Mouse (Mus musculus): ENCODE data around the gene Stpg3.

The Stpg3 gene

DNA sequence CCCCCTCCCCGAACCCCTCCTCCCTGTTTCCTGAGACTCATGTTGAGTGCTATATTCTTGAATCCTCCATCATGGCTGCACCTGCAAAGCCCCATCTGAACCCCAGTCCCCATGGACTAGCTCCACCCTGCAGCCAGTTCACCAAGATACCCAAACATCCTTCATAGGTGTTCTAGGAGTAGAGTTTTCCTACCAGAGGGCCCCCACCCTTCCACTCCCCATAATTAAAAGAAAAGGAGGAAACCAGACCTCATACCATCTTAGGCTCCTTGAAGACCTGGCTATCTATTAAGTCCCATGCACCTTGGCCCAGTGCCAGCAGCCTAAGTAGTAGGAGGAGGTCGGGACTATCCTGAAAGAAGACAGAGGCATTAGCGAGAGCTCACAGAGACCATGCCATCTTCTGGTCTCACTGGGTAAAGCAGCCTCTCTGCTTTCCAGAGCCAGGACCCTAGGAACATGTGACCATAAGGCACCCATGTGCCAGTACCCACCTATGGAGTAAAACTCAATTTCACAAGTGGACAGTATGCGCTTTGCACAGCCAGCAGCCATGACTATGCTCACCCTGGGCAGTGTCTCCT is 10.7 kb downstream of the Stpg3 start:
- DNase-seq (ENCODE audit: low spot score): no peak

DNA sequence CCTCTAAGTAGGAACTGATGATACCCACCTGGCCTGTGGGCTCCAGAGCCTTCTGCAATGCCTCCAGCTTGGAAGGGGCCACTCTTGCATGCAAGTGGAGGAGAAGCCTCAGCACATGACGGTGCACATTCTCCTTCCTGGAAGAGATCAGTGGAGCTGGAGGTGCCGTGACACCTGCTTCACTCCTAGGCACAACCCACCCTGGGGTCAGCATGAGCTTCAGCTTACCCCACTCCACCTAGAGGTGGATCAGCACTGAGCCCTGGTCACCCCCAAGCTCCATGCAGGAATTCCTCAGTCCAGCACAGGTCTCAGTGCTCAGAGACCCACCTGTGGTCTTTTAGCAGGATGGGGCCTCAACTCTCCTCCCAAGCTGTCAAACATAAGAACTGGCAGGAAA is 13.8 kb downstream of the Stpg3 start:
- DNase-seq (ENCODE audit: low spot score): no peak

DNA sequence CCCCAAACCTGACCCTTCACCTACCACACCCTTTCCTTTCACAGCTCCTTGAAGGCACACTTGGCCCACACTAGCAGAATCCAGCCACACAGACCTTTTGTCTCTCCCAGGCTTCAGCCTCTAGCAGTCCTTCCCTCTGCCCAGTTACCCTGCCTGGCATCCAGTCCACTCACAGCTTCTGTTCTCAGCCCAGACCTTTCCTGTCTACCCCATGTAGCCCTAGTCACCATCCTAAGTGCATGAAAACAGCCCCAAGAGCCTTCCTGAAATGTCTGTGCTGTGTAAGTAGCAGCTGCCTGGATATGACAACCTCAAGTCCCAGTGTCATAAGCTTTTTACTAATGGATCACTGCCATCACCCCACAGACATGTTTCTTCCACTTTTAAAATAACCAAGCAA is 16.5 kb downstream of the Stpg3 start:
- no peak for DNase-seq (ENCODE audit: low spot score)

DNA sequence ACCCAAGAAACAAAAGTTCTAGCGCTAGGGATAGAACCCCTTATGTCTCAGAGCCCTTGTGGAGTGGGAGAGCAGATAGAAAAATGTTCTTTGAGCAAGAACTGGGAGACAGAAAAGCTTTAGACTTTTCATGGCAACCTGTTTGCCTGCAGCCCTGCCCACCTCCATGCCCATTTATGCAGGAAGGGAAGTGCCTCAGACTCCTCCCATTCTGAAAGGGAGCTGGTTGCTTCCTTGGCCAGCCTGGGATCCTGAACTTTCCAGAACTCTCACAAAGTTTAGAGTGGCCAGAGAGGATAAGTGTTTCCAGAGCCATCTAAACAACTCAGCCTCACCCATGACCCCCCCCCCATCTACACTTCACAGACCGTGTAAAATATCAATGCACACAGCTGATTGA is 17.2 kb downstream of the Stpg3 start:
- DNase-seq (ENCODE audit: low spot score): no peak

DNA sequence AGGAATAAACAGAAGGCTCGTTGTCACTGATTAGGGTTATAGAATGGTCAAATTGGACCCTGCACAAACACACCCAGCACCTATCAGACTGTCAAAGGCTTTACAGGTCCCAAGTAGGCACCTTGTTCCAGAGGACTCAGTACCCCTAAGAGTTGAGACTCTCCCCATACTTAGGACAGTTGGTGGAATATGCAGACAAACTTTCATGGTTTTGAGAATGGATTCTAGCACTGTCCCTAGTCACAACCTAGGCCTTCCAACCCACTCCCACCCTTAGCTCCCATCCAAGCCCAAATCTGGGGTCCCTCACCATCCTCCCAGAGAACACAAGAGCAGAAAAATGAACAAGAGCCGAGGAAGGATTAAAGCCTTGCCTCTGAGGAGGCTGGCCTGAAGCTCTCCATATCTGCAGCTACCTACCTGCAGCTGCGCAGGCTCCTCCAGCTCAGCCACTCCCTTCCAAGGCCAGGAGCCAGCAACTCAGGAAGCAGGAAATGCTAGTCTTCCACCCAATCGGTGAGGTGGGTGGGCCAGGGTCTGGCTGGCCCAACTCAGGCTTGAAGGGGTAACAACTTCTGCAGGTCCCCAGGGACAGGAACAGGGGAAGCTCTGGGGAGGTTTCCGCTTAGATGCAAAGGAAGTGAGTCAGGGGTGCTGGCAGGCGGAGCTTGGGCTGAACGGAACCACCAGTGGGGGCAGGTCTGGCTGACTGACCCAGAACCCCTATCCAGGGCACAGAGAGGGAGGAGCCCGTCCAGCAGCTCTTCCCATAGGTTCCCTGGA is 18.1 kb downstream of the Stpg3 start, which contains the start of gene Tor4a:
Tor4a (minus strand) TSS at position 715 of the 783 bp plus-strand sequence.
- peak; percentile 41 for DNase-seq (ENCODE audit: low spot score)

DNA sequence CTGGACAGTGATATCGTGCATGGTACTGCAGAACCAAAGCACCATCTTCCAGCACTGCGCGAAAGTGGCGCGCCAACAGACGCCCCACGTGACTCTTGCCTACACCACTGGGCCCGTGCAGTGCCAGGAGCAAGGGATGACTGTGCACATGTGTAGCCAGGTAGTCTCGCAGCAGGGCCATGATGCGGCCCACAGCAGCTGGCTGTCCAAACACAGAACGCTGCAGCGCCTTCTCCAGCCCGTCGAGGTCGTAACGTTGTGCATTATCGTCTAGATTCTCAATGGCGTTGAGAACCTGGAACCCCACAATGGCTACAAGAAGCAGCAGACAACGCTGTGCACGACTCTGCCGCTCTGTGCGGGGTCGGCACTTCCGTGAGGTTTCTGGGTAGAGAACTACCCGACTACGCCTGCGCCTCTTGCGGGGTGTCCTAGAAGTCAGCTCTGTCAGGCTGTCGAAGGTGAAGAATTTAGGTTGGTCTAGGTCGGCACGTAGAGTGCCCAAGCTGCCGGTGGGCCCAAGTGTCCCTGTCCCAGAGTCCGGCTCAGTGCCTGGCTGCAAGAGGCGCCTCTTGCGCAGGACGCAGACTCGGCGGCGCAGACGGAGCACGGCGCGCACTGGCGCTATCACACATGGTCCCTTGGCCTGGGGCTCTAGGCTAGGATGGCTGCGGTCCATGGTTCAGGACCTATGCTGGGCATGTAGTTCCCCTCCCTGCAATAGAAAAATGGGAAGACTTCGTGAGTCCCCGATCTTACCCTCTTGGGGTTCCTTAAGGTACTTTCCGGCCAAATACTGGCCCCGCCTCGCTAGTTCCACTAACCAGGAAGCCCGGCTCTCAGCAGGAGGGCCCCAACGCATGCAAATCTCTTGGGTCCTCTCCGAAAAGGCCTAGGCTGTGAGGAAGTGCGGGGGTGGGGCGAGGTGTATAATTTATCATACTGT is 19.0 kb downstream of the Stpg3 start:
- DNase-seq (ENCODE audit: low spot score): no peak

DNA sequence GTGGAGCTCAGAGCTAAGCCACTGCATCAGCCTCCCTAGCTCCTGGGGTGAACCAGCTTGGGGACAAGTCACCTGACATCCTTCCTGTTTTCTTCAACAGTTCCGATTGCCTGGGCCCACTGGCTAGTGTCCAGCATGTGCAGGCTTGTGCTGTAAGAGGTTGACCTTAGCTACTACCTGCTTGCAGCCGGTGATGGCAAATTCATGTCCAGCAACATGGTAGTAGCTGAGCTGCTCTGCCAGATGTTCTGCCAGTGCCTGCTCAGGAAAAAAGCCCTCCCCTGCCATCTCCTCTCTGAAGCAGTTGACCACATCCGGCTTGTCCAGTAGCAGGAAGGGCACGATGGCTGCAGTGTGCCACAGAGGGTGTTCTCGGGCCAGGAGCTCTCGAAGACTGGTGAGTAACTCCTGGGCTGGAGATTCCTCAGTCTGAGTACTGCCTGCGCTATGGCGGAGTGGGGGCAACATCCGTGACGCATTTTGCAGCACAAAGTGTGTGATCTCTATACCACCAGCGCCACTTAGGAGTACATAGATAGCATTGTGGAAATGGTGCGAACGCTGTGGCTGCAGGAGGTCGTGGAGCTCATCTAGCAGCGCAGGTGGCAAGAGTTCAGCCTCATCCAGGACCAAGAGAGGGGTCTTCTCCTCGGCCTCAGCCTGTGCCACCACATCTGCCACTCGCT is 19.8 kb downstream of the Stpg3 start:
- DNase-seq (ENCODE audit: low spot score): no peak

DNA sequence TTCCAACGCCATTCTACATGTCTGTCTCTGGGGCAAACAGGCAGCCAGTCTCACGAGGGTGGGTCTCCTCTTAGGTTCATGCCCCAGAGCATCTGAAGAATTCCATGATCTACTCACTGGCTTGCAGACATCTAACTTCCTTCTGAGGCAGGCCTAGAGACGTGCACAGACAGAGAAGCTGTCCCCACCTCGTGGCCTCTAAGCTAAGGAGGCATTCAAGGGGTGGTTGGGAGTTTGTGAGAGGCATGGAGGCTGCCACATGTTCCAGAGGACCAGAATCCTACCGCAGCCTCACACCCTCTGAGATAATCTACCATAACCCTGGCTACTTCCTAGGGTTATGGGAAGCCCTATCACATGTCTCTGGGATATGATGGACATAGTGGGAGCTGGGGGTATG is 20.4 kb downstream of the Stpg3 start:
- DNase-seq (ENCODE audit: low spot score): no peak

DNA sequence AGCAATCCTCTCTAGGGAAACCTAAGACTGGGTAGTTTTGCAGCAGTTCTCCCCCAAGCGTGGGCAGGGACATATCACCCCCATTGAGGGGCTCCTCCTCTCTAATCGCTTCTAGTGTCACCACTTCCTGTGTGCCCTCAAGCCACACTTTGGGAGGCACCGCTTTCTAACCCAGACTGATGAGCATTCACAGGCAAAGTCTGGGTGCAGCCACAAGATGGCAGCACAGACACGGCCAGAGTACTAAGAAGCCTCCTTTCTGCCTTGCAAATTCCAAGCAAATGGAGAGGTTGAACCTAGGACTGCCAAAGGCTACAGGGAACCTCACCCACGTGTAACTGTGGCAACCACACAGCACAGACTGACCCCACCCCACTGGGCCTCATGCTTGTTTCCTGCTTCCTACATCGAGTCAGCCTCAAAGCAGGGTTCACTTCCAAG is 21.1 kb downstream of the Stpg3 start:
- DNase-seq (ENCODE audit: low spot score): peak; percentile 92

DNA sequence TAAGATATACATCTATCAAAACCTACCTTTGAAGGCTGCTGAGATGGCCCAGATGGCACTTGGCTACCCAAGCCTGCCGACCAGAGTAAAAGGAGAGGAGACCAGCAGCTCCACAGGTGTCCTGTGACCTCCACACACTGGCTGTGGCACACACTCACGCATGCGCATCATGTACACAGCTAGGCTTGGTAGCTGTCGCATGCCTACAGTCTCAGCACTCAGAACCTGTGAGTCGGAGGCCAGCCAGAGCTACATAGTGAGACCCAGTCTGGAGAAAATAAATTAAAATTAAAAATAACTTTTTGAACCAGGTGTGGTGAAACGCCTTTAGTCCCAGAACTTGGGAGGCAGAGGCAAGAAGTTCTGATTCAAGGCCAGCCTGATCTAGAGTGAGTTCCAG is 26.6 kb downstream of the Stpg3 start:
- no peak for DNase-seq (ENCODE audit: low spot score)

DNA sequence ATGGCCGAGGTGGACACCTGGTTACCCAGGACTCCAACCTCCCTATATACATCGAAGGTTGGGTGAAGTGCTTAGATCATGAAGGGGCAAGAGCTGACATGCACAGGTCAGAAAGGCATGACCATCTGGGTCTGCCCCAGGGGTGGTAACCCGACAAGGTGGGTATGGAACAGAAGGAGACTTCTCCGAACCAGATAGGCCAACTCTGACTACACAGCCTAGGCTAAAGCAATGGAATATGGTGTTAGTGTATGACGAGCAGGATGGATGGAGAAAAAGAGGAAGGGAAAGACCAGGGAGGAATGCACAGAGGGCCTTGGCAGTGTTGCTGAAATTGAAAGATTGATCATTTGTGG is 27.9 kb downstream of the Stpg3 start:
- DNase-seq (ENCODE audit: low spot score): no peak

DNA sequence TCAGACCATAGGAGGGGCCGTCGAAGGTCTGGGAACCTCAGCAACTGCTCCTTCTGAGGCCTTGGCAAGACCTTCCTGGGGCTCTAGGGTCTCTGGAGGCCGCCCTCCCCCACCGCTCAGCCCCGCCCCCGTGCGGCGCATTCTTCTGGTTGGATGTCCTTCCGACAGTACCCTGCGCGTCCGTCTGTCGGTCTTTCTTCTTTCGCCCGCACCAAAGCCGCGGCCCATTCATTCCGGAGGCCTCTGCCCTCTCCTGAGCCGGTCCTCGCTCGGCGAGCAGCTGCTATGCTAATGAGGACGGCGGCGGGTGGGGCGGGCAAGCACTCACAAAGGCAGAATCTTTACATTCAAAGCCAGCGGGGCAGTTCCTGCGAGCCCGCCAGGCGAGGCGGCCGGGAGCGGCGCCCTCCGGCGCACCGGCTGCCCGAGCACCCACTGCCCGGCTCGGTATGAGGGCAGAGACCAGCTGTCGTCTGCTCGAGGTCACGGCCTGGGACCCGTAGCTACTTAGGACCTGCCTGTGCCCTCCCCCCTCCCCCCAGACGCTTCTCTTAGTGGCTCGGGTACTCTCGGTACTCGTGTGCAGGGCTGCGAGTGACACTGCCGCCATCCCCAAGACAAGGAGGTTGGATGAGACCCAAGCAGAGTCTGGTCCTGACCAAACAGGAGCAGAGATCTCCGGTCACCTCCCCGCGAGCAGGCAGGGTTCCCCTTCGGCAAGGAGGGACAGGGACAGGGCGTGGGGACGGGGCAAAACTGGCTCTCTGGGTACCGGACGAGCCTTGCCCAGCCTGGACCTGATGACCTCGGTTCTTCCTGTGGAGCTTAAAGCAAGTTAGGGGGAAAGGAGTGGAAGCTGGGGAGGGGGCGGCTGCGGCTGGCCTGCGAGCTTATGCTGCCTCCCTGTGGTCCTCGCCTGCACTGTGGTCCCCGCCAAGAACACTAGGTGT is 28.5 kb downstream of the Stpg3 start:
- DNase-seq (ENCODE audit: low spot score): peak; percentile 89

DNA sequence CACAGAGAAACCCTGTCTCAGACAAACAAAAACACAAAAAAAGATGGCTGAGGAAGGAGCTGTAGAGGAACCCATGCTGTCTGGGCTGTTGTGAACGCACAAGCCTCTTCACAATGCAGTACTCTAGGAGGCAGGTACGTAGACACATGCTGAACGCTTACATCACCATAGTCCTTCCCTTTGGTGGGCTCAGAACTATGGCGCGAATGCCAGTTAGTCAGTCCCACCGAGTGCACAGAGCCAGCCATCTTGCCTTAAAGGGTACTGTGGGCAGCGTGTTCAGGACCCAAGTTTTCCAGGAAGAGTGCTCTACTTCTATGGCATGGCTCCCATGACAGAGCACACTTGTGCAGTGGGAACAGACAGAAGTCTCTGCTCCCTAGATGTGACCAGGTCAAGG is 29.9 kb downstream of the Stpg3 start:
- DNase-seq (ENCODE audit: low spot score): no peak

DNA sequence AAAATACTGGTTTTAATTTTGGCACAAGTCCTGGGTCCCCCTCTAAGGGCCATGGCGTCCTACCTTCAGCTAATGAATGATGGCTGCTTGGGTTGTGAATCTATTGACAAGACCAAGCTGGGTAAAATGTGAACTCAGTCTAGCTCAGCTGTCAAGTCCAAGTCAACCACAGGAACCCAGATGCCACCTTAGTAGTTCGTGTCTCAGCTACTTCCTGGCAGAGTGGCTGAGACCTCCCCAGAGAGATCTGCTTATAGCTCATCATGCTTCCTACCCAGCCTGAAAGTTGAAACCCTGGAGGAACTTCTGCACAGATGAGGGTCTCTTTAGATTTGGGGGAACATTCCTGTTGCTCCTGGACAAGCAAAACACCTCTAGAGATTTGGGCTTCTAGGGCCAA is 31.1 kb downstream of the Stpg3 start:
- no peak for DNase-seq (ENCODE audit: low spot score)

DNA sequence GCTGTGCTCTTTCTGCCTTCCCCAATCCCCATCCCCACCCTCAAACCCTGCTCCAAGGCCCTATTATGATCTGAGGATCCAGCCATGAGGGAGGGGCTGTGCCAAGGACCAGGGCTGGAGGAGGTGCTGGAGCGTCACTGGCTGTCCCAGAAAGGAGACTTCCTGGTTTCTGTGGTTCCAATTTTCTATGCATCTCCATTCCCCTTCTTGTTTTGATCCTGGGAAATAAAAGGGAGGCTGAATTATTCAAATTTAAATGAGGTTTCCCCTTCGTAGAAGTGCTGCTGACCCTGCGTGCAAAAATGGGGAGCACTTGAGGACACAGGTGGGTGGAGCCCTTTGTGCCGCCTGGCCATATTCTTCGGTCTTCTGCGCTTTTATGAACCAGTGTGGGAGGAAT is 31.8 kb downstream of the Stpg3 start:
- DNase-seq (ENCODE audit: low spot score): no peak

DNA sequence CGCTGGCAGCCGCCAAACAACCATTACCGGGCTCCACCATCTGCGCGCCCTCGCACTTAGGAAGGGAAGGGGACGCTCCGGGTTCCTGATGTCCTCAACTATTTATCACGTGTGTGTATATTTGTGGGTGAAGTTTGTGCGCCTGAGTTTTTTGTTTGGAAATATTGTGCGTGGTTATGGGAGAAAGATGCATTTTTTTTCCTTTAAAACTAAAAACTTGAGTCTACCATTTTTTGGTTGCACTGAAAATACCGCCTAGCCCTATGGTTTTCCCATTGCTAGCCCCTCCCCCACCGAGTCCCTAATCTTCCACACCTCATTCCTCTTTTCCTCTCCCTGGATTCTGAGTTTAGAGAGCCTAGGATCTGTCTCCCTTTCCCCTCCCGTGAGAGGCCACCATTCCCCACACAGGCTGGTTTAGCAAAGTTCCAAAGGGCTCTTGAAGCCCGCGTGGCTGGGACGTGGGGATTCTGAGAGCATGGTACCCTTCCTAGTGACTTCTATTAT is 32.5 kb downstream of the Stpg3 start:
- peak; percentile 63 for DNase-seq (ENCODE audit: low spot score)

DNA sequence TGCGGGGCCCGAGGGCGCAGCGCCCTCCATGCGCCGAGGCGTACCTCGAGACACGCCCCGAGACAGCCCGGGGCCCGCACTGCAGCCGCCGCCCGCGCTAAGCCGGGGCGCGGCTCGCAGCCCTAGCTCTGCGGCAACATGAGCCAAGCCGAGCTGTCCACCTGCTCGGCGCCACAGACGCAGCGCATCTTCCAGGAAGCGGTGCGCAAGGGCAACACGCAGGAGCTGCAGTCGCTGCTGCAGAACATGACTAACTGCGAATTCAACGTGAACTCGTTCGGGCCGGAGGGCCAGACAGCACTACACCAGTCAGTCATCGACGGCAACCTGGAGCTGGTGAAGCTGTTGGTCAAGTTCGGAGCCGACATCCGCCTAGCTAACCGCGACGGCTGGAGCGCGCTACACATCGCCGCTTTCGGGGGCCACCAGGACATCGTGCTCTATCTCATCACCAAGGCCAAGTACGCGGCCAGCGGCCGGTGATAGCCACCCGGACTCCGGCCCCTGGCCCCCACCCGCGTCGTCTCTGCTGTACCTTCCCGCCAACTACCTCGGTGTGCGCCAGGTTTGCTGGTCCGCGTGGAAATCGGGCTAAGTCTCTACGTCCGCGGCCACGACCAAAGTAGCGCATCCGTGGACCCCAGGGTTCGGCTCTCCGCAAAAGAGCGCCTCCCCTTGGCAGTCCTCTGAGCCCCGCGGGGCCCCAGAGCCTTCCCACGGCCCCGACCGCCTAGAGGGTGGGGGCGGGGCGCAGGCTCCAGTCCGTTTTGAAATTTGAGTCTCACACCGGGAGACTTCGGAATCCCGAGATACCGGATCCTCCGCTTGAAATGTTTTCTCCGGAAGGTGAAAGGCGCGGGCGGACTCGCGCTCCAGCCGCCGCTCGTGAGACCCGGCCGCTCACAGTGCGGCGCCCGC is 33.2 kb downstream of the Stpg3 start:
- DNase-seq (ENCODE audit: low spot score): peak; percentile 73

DNA sequence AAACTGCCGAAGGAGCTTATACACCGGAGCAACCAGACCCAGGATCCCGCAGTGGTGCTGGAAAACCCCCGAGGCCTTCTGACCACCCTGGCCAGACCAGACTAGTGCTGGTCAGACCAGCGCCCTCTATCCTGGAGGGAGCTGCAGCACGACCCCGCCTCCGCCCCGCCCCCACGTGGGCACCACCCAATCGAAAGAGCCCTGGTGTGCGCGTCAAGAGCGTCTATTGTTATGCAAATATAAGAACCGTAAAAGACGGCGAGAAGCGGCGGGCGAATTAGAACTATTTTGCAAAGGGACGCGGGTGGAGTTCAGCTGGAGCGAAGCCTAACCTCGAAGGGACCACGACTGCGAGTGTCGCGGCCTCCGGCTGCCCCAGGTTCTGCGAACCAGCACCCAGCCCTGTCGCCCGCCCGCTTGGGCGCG is 33.9 kb downstream of the Stpg3 start, which contains the start of gene Nrarp:
Nrarp (plus strand) TSS at position 281 of the 426 bp plus-strand sequence.
- DNase-seq (ENCODE audit: low spot score): peak; percentile 95

DNA sequence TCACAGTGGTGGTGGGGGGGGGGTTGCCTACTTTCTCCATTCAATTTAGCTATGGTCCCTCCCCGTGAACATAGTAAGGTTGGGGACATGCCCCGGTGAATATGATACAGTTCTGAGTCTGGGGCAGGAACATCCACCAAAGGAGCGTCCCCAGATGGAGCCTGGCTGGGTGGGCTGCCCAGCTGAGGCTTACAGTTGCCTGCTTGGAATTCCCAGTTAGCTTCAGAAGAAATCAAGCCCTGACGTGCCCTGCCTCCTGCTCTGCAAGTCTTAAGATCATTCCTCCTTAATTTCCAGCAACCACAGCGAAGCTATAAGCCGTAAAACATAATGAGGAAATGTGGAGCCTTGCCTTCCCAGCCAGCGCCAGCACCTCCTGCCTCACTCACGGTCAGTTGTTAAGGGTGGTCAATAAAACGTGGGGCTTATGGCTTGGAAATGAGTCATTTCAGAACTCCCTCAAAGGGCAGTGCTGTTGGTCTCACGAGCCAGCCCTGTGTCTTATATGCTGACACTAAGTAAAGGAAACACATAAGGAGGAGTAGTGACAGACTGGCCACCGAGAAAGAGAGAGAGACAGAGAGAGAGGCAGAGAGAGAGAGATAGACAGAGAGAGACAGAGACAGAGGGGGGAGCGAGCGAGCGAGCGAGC is 34.7 kb downstream of the Stpg3 start:
- DNase-seq (ENCODE audit: low spot score): no peak
